Mouse (Mus musculus) cerebellum, adult 11 months (tissue): ENCODE results near the gene Opa1.
A peak's percentile ranks its signal among the peaks of the same experiment; 100 is the strongest.

ENCODE experiments used
- DNase-seq: peaks from one replicate; pipeline ENCODE4 v3.0.0; 2022

Gene Opa1

DNA sequence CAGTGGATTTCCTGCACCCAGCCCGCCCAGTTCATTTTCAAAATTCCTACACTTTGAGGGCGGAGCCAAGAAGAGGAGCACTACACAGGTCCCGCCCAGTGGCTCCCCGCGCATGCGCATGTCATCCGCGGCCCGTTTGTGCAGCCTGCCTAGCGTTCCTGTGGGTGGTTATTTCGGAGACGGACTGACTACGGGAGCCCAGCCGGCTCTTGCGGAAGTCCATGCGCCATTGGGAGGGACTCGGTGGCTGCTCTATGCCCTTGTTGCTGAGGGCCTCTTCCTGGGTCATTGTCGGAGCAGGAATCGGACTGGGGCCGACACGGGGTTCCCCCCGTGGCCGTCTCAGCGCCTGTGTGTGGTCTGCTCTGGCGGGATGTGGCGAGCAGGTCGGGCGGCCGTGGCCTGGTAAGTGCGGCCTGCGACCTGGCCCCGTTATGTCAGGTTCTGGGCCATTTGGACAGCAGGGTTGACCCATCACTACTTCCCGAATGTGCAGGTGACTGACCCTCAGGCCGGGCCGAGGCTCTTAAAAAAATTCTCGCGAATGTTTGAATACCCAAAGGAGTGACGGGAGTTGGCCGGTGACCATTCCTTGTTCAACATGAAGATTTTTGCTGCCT, at the start of gene Opa1:
Gene Opa1, plus strand, starts transcription at position 168 of the 620 bp plus-strand sequence.
- DNase-seq = peak; percentile 98

DNA sequence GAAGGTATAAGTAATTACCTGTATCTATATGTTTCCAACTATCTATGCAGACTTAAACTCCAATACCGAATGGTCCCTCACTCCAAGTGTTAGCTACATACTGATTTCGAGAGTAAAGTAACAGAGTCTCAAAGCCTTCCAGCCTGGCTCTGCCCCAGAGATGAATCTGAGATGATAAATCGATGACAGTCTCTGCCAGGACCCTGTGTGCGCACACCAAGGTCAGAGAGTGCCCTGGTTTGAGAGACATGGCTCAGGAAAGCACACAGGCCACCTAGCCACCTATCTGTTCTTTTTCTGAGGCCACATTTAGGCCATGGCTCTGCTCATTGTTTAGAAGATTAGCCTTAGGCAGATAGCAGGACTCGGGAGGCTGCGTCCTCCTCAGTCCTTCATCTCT, 45.5 kb upstream of the Opa1 start:
- DNase-seq = no peak

DNA sequence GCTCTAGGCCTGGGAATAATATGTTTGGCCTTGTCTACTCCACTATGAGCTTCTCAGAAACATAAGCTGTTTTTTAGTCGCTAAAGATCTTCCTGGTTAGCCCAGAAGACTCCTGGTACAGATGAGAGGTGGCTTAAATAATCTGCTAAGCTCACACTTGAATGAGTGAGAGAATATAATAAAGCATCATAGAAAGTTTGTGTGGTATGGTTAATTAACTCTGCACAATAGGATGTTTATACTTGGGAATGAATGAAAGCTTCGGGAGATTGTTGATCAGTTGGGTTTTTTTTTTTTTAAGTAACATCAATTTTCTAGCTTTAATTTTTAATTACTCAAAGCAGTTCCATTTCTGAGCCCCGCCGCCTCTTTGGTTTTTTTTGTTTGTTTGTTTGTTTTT, 43.3 kb upstream of the Opa1 start:
- no peak for DNase-seq

DNA sequence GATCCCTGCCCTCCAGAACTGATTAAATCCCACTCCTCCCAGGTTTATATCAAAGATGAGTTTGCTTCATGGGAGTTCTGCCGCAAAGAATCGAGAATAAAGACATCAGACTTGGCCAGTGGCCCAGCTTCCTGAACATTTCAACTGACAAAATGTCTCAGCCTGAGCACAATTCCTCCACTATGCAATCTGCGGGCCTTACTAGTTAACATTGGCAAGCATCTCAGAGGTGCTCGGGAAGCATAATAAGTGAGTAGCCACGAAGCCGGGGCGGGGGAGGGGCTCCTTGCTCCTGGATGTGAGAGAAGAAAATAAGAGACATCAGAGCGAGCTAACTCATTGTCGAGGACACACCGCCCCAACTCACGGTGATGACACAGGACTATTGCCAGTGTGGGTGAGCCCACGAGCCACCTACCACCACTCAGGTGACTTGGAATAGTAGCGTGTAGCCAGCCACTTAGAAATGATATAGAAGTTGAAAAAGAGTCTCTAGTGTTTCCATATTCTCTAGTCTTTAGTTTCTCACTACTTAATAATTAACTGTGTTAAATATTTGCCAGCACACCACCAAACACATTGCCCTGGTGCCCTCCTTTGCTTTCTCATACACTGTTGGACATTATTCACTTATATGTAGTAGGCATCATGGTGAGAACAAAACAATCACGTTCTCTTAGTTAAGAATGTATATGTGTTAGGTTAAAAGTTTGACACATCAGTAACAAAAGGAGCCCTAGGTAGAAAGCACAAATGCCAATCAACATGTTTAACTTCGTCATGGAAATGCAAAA, 42.5 kb upstream of the Opa1 start:
- DNase-seq = no peak

DNA sequence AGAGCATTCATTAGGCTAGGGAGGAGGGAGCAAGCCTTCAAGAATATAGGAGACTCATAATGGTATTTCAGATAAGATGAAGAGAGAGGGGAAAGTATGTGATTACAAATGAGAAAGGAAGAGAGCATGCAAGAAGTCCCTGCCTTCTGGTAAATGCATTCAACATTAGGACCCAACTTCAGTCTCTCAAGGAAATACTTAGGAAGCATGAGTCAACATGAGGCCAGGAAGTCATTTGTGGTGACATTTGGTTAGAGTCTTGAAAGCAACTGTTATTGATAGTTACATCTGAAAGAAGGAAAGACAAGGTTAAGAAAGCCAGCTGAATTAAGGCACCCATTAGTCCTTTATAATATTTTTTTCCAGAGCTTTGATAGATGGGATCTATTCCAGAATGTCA, 39.2 kb upstream of the Opa1 start:
- DNase-seq = no peak

DNA sequence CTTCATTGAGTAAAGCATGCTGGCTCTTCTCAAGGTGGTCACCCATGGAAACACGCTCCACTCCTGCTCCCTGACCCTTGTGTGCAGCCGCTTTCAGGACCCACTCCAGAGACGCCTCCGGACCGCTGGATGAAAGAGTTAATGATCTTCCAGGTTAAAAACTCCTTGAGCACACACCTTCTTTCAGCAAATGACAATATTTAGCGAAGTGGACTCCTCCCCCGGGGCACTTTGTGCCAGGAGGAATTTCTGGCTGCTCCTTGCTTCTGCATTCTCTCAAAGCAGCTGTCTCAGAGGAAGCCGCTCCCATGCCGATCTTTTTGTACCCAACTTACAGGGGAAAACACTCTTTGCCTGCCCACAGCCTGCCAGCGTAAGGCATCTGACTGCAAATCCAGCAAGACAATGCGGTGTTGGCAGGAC, 37.9 kb upstream of the Opa1 start:
- DNase-seq = no peak

DNA sequence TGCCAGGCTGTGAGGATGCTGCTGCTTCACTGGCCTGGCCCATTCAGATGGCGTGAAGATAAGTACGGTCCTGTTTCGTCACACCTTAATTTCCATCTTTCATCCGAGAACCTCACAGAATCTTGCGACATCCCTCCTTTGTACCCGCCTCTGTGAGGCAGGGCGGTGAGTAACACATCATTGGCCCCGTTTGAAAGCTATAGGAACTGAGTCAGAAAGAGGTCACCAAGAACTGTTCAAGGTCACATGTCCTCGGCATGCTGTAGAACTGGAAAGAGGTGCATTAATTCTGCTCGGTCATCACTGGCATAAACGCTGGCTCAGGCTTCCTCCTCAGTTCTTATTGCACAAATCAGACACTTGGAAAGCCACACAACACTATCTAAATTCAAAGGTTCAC, 34.3 kb upstream of the Opa1 start, which contains the start of gene Atp13a4:
Gene Atp13a4, minus strand, starts transcription at position 36 of the 400 bp plus-strand sequence.
- DNase-seq = no peak

DNA sequence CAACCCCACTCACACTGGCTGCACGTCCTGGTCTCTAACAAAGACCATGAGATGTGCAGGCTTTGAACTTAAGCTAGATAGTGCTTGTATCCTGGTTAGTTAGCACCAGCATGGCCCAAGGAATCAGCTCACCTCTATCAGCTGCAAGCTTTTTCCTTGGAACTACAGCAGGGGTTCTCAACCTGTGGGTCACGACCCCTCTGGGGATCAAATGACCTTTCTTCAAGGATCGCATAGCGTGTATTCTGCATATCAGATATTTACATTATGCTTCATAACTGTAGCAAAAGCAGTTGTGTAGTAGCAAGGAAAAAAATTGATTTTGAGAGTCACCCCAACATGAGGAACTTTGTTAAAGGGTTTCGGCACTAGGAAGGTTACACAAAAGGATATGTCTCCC, 19.5 kb upstream of the Opa1 start:
- DNase-seq = no peak

DNA sequence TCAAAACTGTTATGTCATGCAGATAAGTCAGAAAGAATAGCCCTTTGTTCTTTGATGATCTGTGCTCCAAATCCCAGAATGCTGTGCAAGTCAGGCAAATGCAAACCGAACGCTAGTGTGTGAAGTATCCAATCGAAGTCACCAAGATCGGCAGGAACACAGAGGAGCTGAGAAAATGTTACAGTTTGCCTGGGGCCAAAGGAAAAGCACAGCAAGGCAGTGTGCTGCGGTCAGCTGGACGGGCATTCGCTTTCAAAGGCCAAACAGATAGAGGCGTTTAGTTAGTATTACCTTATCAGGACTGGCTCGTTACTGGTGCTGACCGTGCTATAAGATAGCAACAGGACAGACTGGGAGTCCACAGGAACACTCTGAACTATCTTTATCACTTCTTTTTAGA, 18.7 kb upstream of the Opa1 start:
- DNase-seq = no peak

DNA sequence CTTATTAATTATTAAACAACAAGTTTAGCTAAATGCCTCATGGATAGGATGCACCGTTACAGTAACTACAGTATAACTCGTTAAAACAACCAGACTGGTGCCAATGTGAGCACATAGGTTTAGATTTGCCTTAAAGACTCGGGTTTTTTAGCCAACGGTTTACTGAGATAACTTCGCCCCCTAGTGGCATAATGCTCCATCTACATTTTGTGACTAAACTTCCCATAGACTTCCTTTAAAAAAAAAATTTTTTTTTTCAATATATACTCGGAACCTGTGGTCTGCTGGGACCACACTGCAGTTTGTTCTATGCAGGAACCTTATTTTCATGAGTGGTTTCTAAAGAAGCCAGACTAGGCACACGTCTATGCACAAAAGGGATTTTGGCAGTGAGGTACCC, 18.3 kb upstream of the Opa1 start:
- peak; percentile 35 for DNase-seq

DNA sequence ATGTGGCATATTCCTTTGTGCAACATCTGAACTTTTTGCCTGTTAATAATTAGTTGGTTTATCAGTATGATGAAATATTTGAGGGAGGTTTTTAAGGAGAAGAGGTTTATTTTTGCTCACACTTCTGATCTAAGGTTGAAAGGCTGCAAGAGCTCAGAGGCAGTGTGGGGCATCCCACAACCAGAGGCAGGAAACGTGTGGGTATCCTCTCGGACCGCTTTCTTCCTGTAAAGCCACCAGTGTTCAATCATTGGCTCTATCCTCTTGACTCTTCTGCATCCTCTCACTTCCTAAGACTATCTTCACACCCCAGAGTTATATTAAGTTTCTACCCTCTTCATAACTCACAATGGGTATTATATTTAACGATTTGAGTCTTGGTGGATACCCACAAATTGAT, 5.1 kb upstream of the Opa1 start:
- no peak for DNase-seq

DNA sequence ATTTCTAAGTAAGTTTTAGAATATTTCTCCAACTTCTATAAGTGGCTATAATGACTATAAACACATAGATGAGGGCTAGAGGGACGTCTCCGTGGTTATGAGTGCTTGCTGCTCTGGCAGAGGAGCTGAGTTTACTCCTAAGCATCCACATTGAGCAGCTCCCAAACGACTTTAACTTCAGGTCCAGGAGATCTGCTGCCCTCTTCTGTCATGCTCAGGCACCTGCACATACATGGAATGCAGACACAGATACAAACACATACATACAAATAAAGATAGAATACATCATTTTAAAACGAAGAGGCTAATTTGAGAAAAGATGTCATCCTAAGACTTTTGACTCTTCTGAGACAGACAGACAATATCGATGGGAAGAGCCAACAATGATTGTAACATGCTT, 3.5 kb upstream of the Opa1 start:
- no peak for DNase-seq

DNA sequence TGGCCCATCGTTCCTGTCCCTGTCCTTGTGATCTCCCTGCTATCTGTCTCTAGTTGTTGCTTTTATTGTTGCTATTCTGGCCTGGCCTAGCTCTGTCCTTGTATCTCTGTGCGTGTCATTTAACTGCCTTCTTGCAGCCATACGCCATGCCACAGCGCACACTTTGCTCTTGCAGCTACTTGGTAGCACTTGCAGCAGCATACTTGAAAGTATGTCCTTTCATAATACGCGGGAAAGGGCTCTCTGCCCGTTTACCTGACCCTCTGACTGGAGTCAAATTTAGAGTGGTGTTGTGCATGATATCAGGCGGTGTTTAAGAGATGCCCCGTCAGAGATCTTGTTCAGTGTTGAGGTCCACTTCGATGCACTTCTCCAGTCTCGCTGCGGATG, 648 bp downstream of the Opa1 start:
- no peak for DNase-seq

DNA sequence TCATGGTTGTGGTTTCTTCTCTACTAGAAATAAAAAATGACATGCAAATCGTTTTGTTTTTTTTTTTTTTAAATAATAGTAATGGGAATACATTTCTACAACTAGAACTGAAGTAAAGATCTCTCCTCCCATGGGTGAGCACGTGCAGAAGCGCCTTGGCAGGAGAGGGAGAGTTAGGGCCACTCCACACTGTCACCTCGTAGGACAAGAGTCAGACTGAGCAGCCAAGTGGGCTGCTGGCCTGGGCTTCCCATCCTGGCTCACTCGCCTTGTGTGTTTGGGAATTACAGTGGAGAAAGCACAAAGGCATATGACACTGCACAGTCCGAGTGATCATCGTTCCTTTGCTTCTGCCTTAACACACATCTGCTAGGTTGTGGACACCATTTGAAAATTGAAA, 13.0 kb downstream of the Opa1 start:
- no peak for DNase-seq

DNA sequence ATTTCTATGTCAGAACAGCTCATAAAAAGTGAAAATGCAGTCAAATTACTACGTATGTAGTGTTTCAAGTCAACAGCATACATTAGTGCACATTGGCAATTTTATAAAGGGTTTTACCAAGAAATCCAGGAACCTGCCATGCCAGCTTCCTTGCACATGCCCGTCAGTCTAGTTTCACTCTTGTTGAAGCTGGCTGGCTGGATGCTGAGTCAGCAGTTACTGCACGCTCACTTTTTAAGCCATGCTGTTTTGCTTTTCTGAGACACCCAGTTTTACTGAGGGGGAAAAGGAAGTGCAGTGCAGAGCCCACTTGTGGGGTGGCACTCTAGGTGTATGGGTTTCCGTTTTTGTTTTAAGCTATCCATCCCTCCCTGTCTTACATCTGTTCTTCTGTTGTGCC, 18.0 kb downstream of the Opa1 start:
- DNase-seq = no peak

DNA sequence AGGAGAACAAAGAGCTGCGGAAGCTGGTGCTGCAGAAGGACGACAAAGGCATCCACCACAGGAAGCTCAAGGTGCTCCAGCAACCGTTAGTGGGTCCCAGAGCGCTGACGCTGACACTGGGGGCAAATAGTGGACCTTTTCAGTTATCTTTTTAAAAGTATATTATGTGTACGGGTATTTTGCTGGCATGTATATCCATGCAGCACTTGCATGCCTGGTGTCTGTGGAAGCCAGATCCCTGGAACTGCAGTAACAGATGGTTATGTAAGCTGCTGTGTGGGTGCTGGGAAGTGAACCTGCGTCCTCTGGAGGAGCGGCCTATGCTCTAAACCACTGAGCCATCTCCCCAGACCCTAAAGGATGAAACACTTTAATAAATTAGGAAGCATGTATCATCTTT, 26.4 kb downstream of the Opa1 start:
- no peak for DNase-seq

DNA sequence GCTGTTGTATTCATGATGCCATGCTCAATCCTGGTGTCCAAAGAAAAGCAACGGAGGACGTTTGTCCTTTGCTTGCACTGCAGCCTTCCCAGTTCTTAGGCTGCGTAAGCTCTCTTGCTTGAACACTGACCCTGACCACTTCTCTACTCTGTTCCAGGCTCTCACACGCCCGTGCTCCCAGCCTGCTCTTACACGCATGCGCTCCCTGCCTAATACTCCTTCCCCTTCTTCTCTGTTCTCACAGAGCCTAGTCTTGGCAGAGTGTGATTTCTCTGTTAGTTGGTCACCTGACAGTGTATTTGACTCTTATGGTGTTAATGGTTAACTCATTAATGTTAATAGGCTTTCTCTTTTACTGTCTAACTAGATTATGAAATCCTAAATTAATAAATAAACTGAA, 28.0 kb downstream of the Opa1 start:
- no peak for DNase-seq

DNA sequence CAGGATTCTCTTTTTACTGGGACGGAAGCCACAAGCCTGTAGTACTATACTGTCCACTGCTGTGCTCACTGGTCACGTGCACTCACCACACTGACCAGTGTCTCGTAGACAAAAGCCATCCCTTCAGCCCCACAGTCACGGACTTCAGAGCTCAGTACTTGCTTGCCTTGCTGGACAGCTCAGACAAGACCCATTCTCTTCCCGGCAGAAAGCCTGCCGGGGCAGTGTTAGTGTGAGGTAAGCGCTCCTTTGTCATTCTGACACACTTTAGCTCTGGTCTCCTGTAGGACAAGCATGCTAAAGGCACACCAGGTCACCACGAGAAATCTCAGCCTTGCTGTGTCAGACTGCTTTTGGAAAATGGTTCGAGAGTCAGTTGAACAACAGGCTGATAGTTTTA, 35.6 kb downstream of the Opa1 start:
- no peak for DNase-seq

DNA sequence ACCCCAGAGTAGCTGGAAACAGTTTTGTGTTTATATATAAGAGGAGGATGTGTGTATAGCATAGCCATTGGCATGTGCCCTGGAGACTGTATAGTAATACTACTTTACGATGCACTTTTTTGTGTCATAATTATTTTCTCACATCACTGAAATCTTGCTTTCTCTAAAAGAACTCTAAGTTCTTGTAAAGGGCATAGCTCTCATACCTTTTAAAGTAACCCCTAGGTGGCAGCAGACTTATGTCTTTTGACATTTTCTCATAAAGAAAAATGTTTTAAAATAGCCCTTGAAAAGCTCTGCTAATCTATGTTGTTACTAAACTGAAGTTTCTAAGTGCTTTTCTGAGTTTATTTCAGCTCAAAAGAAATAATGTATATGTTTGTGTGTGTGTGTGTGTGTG, 49.9 kb downstream of the Opa1 start:
- no peak for DNase-seq

DNA sequence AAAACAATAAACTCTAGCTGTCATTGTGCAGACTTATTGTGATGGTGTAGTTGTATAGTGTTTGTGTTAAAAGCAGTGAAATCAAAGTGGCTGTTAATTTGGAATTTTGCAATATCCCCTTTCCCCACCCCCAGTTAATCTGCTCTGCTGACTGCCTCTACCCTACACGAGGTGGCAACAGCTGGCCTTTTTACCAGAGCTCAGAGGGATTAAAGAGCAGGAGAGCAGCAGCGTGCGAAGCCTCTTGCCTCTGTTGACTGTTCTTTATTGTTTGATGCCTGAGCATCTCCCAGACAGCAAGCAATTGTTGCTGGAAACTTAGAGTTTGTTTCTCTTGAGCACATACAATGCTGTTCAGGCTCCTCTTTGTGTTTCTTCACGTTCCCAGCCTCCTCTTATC, 56.6 kb downstream of the Opa1 start:
- no peak for DNase-seq

DNA sequence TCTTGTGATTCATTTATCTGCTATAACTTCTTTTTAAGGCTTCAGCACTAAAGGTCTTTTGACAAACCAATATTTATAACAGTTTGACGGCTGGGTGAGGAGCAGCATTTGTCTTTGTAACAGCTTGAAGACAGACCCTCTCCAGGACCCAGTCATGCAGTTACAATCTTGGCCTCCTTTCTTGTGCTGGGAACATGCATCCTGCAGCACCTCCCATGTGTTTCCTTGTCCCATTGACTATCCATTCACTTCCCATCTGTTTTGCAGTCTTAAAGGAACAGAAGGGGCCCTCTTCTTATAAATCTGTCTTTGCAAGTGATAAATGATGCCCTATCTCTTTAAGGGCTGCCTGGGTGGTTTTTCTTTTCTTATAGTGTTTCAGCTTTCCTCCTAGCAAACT, 63.2 kb downstream of the Opa1 start:
- DNase-seq = no peak

DNA sequence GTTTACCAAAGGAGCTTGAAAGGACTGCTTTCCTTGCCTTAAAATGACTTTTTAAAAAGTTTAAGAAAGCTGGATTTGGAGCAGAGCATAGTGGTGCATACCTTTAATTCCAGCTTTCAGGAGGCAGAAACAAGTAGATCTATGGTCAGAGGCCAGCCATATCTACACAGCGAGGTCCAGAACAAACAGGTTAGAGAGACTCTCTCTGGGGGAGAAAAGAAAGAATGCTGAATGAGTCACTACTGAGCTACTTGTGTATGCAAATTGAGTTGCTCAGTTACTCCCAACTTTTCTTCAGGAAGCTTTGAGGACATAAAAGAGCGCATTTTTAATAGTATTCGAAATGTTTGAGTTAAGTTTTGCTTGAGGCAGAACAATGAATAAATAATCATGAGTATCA, 65.7 kb downstream of the Opa1 start:
- DNase-seq = no peak

DNA sequence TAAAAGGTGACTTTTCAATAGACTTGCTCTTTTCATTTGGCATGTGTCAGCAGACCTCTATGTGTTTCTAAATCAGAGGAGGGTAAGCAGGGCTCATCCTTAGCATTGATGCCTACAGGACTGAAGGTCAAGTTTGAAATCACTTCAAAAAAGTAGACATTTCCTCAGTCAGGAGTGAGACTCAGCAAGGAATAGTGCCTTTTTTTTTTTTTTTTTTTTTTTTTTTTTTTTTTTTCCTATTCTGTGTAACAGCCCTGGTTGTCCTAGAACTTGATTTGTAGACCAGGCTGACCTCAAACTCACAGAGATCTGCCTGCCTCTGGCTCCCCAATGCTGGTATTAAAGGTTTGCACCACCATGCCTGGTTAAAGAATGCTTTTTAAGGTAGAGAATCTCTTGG, 67.1 kb downstream of the Opa1 start:
- DNase-seq = no peak

DNA sequence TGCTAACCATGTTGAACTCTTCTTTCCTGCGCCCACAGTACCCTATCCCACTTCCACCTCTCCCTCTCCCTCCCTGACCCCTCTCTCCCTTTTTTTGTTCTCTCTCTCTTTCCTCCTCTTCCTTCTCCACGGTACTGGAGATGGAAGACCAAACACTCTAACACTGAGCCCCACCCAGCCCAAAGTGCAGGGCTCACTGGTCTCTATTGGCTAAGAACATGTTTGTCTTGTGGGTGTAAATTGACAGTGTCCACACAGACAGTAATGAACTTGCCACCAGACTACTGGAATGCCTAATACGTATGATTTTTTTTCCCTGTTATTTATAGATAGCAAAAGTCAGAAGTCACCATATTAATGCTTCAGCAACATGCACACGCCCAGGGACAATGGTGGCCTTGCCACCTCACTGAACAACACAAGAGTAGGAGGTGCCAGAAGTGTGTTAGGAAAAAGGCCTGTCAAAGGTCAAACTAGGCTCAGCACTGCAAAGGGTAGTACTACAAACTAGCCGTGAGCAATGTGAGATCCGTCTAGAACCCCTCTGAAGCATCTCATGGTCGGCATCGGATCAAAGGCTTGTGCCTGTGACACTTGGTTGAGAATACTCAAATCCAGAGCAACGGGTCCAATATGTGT, 77.2 kb downstream of the Opa1 start:
- DNase-seq = no peak
